Mouse (Mus musculus): ENCODE data around the gene Padi4.

DNA sequence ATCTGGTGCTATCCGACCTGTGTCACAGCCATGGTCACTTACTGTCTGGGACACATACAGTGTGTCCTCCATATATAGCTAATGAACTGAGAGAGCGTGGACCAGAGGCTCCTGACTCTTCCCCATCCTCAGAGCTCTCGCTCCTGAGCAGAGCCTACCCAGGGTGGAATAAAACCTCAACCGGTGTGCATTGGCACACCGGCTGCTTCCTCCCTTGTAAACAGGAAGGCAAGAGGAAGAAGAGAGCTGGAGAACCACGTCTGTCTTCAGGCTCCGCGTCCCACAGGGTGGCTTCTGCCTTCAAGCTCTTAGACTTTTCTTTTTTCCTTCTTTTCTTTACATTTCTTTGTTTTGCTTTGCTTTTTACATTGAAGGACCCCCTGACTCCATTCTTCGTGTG is 8.8 kb upstream of the Padi4 start:
- no peak for TF ChIP-seq CTCF (conservative IDR thresholded peaks at IDR 0.05; ENCODE audit: insufficient read depth, insufficient read length, low read depth, low read length)
- no peak for TF ChIP-seq POLR2A (IDR thresholded peaks at IDR 0.05; ENCODE audit: low read depth, low read length)

Data from kidney, adult 2 months (tissue).